Mouse (Mus musculus): ENCODE measurements around the gene Myh7.

DNA sequence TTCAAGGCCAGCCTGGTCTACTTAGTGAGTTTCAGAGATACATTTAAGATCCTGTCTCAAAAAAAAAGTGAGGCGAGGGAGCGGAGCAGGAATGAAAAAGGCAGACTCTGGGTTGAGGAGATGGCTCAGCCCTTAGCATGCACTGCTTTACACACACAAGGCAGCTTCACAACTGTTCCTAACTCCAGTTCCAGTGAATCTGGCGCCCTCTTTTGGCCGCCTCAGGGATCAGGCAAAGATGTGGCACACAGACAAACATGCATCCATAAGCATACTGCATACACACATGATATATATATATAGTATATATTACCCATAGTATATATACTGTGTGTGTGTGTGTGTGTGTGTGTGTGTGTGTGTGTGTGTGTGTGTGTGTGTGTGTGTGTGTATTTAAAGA lies 16.7 kb upstream of the Myh7 start:
- no peak for TF ChIP-seq ZNF384 (IDR thresholded peaks at IDR 0.05; ENCODE audit: low read depth, low read length)
- no peak for TF ChIP-seq HCFC1 (IDR thresholded peaks at IDR 0.05; ENCODE audit: borderline replicate concordance, insufficient read depth, low read length)
- TF ChIP-seq MAFK (IDR thresholded peaks at IDR 0.05; ENCODE audit: insufficient read depth, low read depth, low read length) = no peak

All from ES-E14 (cell line).